Mouse (Mus musculus): Measurements from ENCODE around the gene Haus5. TPM values are rescaled to one million over a fixed set of nuclear protein-coding genes. Genes with fewer than 3 reads are reported as not detected.
A peak's percentile ranks its signal among the peaks of the same experiment; 100 is the strongest.

Haus5 gene
- polyA plus RNA-seq, 1 experiment from 2014 or later, result 59.8 TPM

DNA sequence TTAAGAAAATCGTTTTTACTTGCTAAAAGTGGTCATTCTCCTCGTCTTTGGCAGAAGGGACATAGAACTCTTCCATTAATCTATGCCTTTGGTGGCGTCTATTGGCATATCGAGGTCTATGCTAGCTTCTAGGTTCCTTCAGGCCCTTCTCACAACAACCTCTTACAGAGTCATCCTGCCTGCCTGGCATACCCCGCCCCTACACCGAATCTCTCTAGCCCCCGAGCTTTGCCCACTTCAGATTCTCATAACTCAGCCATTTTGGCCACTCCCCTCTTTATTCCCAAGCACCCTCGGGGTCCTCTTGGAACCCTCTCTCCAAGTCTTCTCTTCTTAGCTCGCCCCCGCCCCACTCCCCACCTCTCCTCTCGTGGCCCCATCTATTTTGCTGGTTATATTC lies 527 bp upstream of the Haus5 start:
- Histone ChIP-seq H3K27me3 (ENCODE audit: insufficient read depth, poor library complexity, severe bottlenecking) (no peaks in the 10 kb centered on the region), H3K4me3 (peak overlapping the region; percentile 72), H3K9me3 (no peaks in the 10 kb centered on the region), H3K27ac (peak overlapping the region; percentile 85; the same call in 1 of the 2 replicates), H3K36me3 (peaks cover 21% of the 10 kb centered on the region), H3K4me1 (no peaks in the 10 kb centered on the region)
- 5% methylated on average over 11 of the region's 11 CpGs for WGBS
- DNase-seq (ENCODE audit: low spot score), result no peak

DNA sequence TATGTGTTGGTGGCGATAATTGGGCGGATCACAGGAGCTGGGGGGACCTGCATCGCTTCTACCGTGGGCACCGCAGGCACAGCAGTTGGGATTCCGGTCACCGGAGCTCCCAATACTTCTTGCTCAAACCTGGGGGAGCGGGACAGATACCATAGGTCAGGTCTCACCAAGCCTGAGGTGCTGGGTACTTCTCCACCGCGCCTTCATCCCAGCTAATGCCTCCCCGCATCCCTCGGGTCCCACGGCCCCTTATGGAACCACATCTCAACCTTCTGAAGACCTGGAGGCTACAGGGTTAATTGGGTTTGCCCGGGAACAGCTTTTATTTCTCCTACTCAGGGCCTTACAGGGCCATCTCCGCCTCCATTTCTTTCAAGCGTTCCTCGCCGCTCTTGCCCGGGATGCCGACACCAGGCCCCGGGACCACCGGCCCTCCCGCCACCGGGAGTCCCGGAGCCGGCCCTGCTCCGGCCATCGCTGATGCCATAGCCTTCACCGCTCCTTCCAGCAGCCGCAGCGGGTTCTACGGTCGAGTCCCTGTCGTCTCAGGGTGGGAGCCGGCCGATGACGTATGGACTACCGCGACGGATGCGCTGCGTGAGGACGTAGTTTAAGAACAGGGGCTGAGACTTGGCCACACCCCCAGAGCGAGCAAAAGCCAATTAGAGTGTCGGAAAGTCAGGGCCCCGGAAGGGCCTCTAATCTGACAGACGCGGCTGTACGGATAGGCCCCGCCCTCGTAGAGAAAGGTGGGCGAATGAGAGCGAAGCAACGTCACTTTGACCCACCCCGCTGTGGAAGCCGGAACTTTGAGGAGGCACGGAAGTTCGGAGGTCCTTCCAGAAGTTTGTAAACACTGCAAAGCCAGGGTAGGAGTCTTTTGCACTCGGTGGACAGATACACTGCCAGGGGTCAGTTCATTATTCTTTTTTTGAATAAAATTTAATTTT lies 14.9 kb downstream of the Haus5 start, which contains the start of gene Rbm42:
TSS of gene Rbm42 (minus strand) at position 727 of the 950 bp plus-strand sequence.
- H3K27me3 ChIP-seq (ENCODE audit: insufficient read depth, poor library complexity, severe bottlenecking), result no peaks in the 10 kb centered on the region
- H3K9me3 ChIP-seq, result no peaks in the 10 kb centered on the region
- DNase-seq (ENCODE audit: low spot score), result peak; percentile 99
- peaks cover 63% of the 10 kb centered on the region for H3K36me3 ChIP-seq
- peak within 1 kb of the TSS; percentile 92 for H3K27ac ChIP-seq
- H3K4me1 ChIP-seq, result peaks cover 9% of the 10 kb centered on the region; the same call in 1 of the 2 replicates
- H3K4me3 ChIP-seq, result peak within 1 kb of the TSS; percentile 88
- 1% methylated on average over 59 of the region's 59 CpGs for WGBS

DNA sequence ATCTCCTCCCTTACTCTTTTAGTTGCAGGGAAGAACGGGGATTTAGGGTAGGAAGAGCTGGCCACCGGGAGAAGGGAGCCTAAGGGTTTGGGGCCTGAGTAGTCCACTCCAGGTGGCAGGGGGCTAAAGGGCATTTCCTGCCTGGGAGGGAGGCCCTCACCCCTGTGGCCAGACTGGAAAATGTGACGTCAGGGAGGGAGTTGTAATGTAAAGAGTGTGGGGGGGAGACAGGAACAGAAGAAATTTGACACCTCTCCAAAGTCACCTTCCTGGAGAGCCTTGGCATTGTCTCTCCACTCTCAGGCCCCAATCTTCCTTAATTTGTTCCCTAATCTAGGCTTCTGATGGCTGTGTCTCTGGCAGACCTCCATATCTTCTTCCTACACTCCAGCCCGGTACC lies 25.7 kb downstream of the Haus5 start:
- H3K36me3 ChIP-seq, result peaks cover 45% of the 10 kb centered on the region
- H3K4me3 ChIP-seq, result no peak overlapping the region; the same call in 1 of the 2 replicates
- H3K9me3 ChIP-seq, result no peaks in the 10 kb centered on the region
- H3K4me1 ChIP-seq, result peaks cover 36% of the 10 kb centered on the region
- peaks cover 26% of the 10 kb centered on the region for H3K27me3 ChIP-seq (ENCODE audit: insufficient read depth, poor library complexity, severe bottlenecking)
- H3K27ac ChIP-seq, result peak overlapping the region; percentile 69
- 14% methylated on average over 4 of the region's 4 CpGs for WGBS
- DNase-seq (ENCODE audit: low spot score), result no peak

DNA sequence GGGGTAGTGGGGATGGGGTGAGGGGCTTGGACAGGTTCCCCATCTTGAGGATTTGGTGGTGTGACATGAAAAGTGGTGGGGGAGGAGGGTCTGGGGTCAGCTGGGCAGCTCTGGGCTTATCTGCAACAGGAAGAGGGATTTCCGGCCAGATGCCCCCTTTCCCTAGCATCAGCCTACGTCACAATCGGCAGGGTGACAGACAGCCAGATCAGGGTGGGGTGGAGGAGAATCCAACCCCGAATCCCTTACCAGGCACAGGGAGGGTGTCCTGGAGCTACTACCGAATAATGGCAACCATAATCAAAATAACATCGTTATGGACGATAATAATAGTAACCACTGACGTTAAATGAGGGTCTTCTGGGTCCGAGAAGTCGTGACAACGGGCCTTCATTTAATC lies 28.4 kb downstream of the Haus5 start:
- Histone ChIP-seq H3K27ac (peak overlapping the region; percentile 56; the same call in 1 of the 2 replicates), H3K4me1 (peaks cover 43% of the 10 kb centered on the region), H3K4me3 (peak overlapping the region; percentile 53), H3K36me3 (peaks cover 18% of the 10 kb centered on the region), H3K27me3 (ENCODE audit: insufficient read depth, poor library complexity, severe bottlenecking) (peaks cover 52% of the 10 kb centered on the region), H3K9me3 (no peaks in the 10 kb centered on the region)
- DNase-seq (ENCODE audit: low spot score), result peak; percentile 83
- WGBS, result 18% methylated on average over 11 of the region's 11 CpGs

DNA sequence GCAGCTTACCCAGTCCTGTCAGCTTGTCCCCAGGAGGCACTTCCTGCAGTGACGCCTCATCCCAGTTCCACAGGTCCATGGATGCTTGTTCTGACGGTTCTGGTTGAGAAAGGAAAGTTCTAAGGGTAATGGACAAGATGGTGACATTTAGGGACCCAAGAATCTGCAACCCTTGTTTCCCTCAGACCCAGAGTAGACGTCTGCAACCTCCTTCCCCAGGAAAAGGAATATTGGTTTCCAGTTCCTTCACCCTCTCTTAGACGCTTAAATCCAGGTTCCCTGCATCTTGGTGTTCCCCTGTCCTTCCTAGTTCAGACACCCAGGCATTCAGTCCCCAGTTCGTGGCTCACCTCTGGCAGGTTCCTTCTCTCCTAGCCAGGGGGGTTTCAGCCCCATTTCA lies 29.0 kb downstream of the Haus5 start, which contains the start of gene Etv2:
TSS of gene Etv2 (minus strand) at position 101 of the 400 bp plus-strand sequence.
- Histone ChIP-seq H3K4me3 (peak within 1 kb of the TSS; percentile 53), H3K4me1 (peaks cover 43% of the 10 kb centered on the region), H3K9me3 (no peaks in the 10 kb centered on the region), H3K27ac (peak within 1 kb of the TSS; percentile 59; the same call in 1 of the 2 replicates), H3K36me3 (peaks cover 12% of the 10 kb centered on the region), H3K27me3 (ENCODE audit: insufficient read depth, poor library complexity, severe bottlenecking) (peaks cover 57% of the 10 kb centered on the region)
- DNase-seq (ENCODE audit: low spot score), result no peak
- 3% methylated on average over 5 of the region's 5 CpGs for WGBS

DNA sequence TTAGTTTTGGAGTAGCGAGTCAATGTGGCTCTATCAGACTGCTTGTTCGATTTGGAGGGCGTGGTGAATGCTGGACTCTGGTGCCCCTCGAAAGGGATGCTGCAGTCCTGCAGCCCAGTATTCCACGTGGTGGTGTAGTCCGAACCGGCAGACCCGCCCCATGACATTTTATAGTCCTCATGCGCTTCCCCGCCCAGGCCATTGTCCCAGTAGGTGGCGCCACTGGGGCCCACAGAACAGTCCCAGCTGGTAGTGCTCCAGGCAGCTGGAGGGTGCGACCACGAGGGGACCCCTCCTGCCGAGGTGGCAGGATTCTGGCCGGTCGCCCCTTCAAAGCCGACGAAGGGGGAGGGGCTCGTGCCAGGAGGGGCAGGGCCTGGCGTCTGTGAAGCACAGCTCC lies 30.2 kb downstream of the Haus5 start:
- WGBS, result 2% methylated on average over 20 of the region's 20 CpGs
- peaks cover 59% of the 10 kb centered on the region for H3K27me3 ChIP-seq (ENCODE audit: insufficient read depth, poor library complexity, severe bottlenecking)

DNA sequence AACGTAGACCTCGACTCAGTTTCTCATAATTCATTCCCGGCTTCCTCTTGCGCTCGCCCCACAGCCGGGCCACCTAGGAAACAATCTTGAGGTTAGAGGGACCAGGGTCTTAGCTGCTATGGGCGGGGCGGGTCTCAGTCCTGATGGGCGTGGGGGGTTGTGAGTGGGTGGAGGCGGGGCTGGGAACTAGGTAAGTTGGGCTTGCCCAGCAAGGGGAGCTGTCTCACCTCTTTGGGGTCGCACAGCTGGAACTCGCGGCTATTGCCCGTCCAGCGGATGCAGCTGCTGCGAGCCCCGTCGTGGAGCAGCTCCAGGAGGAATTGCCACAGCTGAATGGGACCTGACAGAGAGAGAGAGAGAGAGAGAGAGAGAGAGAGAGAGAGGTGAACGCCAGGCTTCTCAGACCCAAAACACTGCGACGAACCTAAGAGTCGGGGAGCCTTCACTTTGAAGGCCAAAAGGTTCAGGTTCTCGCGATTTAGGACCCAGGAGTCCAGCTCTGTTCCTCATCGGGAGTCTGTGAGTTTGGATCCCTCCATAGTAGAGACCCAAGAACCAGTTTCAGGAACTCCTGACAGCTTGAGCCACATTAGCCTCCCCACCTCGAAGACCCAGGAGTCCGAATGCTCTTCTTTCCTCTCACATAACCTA lies 30.9 kb downstream of the Haus5 start:
- H3K36me3 ChIP-seq, result no peaks in the 10 kb centered on the region
- no peak for DNase-seq (ENCODE audit: low spot score)
- H3K27me3 ChIP-seq (ENCODE audit: insufficient read depth, poor library complexity, severe bottlenecking), result peaks cover 59% of the 10 kb centered on the region
- H3K4me1 ChIP-seq, result peaks cover 35% of the 10 kb centered on the region
- H3K9me3 ChIP-seq, result no peaks in the 10 kb centered on the region
- no peak overlapping the region for H3K27ac ChIP-seq
- H3K4me3 ChIP-seq, result peak overlapping the region; percentile 53
- 12% methylated on average over 27 of the region's 27 CpGs for WGBS

More for the DNA sequence above, 30.2 kb downstream of the Haus5 start:
- Histone ChIP-seq H3K4me1 (peaks cover 42% of the 10 kb centered on the region), H3K27ac (peak overlapping the region; percentile 59; the same call in 1 of the 2 replicates), H3K4me3 (peak overlapping the region; percentile 53), H3K36me3 (0 out of 2 replicates have a peak, but pooled peaks cover under 1% of the 10 kb centered on the region), H3K9me3 (no peaks in the 10 kb centered on the region)
- DNase-seq (ENCODE audit: low spot score), result peak; percentile 88

DNA sequence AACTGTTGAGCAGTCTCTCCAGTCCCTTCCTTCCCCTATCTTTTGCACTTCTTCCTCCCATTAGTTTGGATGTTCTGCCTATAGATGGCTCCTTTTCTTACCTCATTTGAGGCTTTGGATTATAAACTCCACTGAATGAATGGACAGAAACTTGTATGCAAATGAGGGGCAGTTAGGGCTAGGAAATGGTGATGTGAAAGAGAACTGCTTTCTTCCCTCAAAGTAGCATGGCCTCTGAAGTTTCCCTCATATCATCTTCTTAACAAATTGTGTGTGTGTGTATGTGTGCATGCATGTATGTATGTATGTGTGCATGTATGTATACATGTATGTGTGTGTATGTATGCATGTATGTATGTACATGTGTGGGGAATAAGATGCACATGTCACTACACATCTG lies 35.8 kb downstream of the Haus5 start:
- DNase-seq (ENCODE audit: low spot score), result no peak
- H3K36me3 ChIP-seq, result peaks cover 7% of the 10 kb centered on the region
- H3K4me3 ChIP-seq, result no peak overlapping the region
- no peak overlapping the region for H3K27ac ChIP-seq
- H3K4me1 ChIP-seq, result peaks cover 18% of the 10 kb centered on the region
- no peaks in the 10 kb centered on the region for H3K9me3 ChIP-seq
- H3K27me3 ChIP-seq (ENCODE audit: insufficient read depth, poor library complexity, severe bottlenecking), result peaks cover 32% of the 10 kb centered on the region

DNA sequence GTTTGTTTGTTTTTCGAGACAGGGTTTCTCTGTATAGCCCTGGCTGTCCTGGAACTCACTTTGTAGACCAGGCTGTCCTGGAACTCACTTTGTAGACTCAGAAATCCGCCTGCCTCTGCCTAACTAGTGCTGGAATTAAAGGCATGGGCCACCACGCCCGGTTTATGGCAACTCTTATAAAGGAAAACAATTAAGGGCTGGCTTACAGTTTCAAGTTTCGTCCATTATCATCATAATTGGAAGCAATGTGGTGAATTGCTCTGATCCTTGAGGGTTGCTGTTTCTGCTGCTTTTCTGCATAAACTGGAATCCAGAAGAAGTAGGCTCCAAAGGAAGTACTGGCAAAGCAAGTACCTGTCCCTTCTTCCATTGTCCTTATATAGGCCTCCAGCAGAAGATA lies 38.1 kb downstream of the Haus5 start:
- Histone ChIP-seq H3K36me3 (peaks cover 30% of the 10 kb centered on the region), H3K27me3 (ENCODE audit: insufficient read depth, poor library complexity, severe bottlenecking) (peaks cover 9% of the 10 kb centered on the region; the same call in 1 of the 2 replicates), H3K4me1 (peaks cover 22% of the 10 kb centered on the region), H3K27ac (no peak overlapping the region; the same call in 1 of the 2 replicates), H3K4me3 (peak overlapping the region; percentile 95; the same call in 1 of the 2 replicates), H3K9me3 (no peaks in the 10 kb centered on the region)
- WGBS, result 78% methylated on average over 5 of the region's 5 CpGs
- no peak for DNase-seq (ENCODE audit: low spot score)

DNA sequence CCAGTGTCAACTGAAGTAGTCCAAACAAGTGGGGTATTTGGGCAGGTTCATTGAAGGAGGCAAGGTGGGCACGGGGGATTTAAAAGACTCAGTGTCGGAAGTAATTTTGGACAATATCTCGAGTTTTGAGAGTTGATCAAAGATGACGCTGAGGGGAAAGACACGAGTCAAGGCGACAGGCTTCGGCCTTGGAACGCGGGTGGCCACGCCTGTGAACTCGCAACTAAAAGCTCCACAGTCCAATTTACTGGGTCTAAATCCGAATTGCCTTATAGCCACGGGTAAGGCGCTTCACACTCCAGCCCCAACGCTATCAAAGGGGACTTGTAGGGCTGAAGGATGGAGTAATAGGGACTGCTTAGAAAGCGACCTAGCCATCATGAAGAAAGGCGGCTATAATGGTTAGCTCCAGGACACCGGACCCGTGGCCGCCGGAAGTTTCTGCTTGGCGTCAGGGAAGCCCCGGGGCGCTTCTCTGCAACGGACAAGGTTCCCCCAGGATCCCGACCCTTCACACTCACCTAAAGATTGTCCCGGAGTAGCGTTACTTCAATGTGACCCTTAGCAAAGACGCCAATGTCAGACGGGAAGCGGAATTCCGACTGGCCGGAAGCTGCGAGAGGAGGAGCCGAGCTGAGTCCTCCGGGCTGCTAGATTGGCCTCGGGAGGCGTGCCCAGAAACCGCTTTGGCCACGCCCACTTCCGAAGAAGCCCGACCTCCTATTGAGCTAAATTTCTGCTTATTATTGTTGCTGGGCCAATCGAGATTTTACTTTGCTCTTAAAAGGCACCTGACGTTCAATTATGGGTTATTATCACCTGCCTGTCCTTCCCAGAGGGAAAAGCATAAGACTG lies 39.0 kb downstream of the Haus5 start, which contains the start of gene Cox6b1:
TSS of gene Cox6b1 (minus strand) at position 622 of the 855 bp plus-strand sequence.
- peaks cover 22% of the 10 kb centered on the region for H3K4me1 ChIP-seq
- H3K9me3 ChIP-seq, result no peaks in the 10 kb centered on the region
- H3K36me3 ChIP-seq, result peaks cover 36% of the 10 kb centered on the region
- WGBS, result 2% methylated on average over 44 of the region's 44 CpGs
- DNase-seq (ENCODE audit: low spot score), result peak; percentile 97
- peak within 1 kb of the TSS; percentile 95 for H3K4me3 ChIP-seq
- peak within 1 kb of the TSS; percentile 96 for H3K27ac ChIP-seq
- H3K27me3 ChIP-seq (ENCODE audit: insufficient read depth, poor library complexity, severe bottlenecking), result 0 out of 2 replicates have a peak, but pooled peaks cover 2% of the 10 kb centered on the region

DNA sequence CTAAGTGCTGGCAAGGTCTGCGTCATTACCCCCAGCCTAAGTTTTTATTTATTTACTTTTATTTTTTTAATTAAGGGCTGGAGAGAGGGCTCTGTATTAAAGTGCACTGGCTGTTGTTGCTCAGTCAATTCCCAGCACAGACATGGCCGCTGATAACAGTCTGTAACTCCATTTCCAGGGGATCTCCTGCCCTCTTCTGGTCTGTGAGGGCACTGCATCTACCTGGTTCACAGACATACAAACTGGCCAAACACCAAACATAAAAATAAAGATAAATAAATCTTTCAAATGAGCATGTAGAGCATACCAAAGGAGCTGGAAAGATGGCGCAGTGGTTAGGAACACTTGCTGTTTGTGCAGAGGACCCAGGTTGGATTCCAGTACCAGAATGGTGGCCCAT lies 45.6 kb downstream of the Haus5 start:
- no peaks in the 10 kb centered on the region for H3K9me3 ChIP-seq
- no peak overlapping the region for H3K4me3 ChIP-seq
- peaks cover 11% of the 10 kb centered on the region for H3K4me1 ChIP-seq
- no peak overlapping the region for H3K27ac ChIP-seq
- DNase-seq (ENCODE audit: low spot score), result no peak
- WGBS, result 83% methylated on average over 3 of the region's 3 CpGs
- H3K36me3 ChIP-seq, result peaks cover 81% of the 10 kb centered on the region
- no peaks in the 10 kb centered on the region for H3K27me3 ChIP-seq (ENCODE audit: insufficient read depth, poor library complexity, severe bottlenecking)

DNA sequence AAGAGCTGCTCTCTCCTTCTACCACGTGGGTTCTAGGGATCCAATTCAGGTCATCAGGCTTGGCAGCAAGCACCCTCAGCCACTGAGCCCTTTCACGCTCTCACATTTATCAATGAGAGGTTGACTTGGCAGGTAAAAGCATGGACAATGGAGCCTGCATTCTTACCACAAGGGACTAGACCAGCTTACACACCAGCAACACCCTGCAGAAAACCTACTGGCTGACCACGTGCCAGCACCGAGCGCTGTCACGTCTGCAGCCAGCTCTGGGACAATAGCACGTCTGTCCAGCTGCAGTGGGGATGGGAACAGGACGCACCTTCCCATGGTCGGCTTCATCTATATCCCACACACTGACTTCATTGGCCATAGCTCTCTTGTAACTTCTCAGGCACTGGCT lies 46.1 kb downstream of the Haus5 start:
- Histone ChIP-seq H3K27me3 (ENCODE audit: insufficient read depth, poor library complexity, severe bottlenecking) (no peaks in the 10 kb centered on the region), H3K4me3 (no peak overlapping the region), H3K9me3 (no peaks in the 10 kb centered on the region), H3K36me3 (peaks cover 76% of the 10 kb centered on the region), H3K27ac (no peak overlapping the region), H3K4me1 (peaks cover 13% of the 10 kb centered on the region)
- 96% methylated on average over 9 of the region's 9 CpGs for WGBS
- DNase-seq (ENCODE audit: low spot score), result no peak
